Mouse (Mus musculus): ENCODE data around the gene Pde8a. TPM values are rescaled to one million over a fixed set of nuclear protein-coding genes. Genes with fewer than 3 reads are reported as not detected.
A peak's percentile ranks its signal among the peaks of the same experiment; 100 is the strongest.

Pde8a gene
- polyA plus RNA-seq, 1 experiment from 2014 or later, result 3.6 TPM

DNA sequence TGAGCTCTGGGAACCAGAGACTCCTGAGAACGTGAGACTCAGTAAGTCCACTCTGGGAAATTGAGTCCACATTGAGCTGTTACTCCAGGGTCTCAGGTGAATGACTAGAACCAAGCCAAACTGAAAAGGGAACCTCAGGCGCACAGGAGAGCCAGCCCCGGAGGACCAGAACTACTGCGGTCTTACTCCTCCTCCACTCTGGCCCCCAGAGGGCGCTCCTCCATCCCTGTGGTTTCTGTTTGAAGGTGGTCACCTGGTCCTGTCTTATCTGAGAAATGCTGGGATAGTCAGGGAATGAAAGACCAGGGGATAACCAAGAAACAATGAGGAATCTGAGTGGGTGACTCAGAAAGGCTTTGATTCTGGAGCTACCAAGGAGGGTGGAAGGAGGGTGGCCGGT lies 4.5 kb upstream of the Pde8a start:
- Histone ChIP-seq H3K27me3 (replicated peaks; ENCODE audit: control insufficient read depth, insufficient read depth, low read length) (no peaks in the 10 kb centered on the region), H3K4me3 (ENCODE audit: low read depth, low read length) (no peak overlapping the region), H3K4me2 (replicated peaks; ENCODE audit: low read depth) (no peak overlapping the region; the same call in 1 of the 2 replicates), H3K9me3 (ENCODE audit: control insufficient read depth) (no peaks in the 10 kb centered on the region), H3K27ac (ENCODE audit: low read depth, low read length) (no peak overlapping the region), H3K9ac (ENCODE audit: low read depth, low read length) (no peak overlapping the region), H3K36me3 (ENCODE audit: control insufficient read depth, insufficient read depth) (no peaks in the 10 kb centered on the region), H3K4me1 (replicated peaks; ENCODE audit: control insufficient read depth, insufficient read depth, low read length) (no peaks in the 10 kb centered on the region)
- no peak for ATAC-seq
- WGBS, result 21% methylated on average over 6 of the region's 6 CpGs
- peak; percentile 84 for TF ChIP-seq CTCF (IDR thresholded peaks at IDR 0.05; ENCODE audit: low read depth)

DNA sequence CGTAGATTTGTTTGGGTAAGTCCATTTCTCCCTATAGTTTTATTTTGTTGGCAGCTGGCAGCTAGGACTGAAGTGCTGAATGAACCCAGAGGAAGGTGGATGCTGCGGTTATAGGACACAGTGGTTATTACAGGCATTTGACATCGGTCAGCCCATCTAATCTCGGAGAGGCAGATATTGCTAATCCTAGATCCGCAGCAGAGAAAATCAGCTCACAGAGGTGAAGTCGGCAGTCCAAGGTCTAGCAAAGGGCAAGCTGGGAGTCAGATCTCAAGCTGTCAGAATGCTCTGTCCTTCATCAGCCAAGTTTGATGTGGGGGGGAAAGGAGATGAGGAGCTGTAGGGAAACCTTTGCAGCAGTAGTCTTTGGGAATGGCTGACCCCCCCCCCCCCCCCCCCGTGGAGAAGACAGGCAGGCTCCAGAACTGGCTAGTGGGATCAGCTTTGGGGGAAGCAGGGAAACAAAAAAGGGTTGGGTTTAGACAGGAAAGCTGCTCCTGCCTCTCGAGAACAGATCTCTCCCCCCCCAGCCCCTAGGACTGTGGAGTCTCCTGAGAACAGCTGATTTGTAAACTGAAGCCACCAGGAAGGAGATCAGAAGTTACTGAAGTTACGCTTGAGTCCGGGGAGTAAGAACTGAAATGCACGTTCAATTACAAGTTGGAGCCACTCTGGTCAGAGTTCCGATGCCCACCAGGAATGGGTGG lies 3.3 kb upstream of the Pde8a start:
- Histone ChIP-seq H3K27me3 (replicated peaks; ENCODE audit: control insufficient read depth, insufficient read depth, low read length) (no peaks in the 10 kb centered on the region), H3K4me3 (ENCODE audit: low read depth, low read length) (no peak overlapping the region), H3K9ac (ENCODE audit: low read depth, low read length) (no peak overlapping the region), H3K27ac (ENCODE audit: low read depth, low read length) (no peak overlapping the region), H3K4me1 (replicated peaks; ENCODE audit: control insufficient read depth, insufficient read depth, low read length) (no peaks in the 10 kb centered on the region), H3K4me2 (replicated peaks; ENCODE audit: low read depth) (no peak overlapping the region), H3K36me3 (ENCODE audit: control insufficient read depth, insufficient read depth) (no peaks in the 10 kb centered on the region), H3K9me3 (ENCODE audit: control insufficient read depth) (no peaks in the 10 kb centered on the region)
- no peak for ATAC-seq
- 49% methylated on average over 11 of the region's 12 CpGs for WGBS
- no peak for TF ChIP-seq CTCF (IDR thresholded peaks at IDR 0.05; ENCODE audit: low read depth)

DNA sequence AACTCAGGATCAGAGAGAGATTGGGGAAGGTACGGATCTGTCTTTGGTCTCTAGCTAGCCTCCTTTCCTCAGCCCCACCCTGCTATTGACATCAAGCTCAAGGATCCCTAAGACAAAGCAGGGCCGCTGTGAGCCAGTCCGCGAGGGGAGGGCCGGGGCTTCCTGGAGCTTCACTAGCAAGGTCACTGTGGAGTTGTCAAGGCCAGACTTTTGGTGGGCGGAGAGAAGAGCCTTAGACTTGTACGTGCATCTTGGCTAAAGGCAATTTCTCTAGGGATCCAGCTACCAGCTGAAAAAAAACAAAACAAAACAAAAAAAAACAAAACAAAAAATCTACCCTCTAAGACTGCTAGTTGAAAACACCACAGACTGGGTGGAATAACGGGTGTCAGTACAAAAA lies 1.6 kb upstream of the Pde8a start:
- Histone ChIP-seq H3K27me3 (replicated peaks; ENCODE audit: control insufficient read depth, insufficient read depth, low read length) (no peaks in the 10 kb centered on the region), H3K9me3 (ENCODE audit: control insufficient read depth) (no peaks in the 10 kb centered on the region), H3K9ac (ENCODE audit: low read depth, low read length) (no peak overlapping the region), H3K4me3 (ENCODE audit: low read depth, low read length) (peak overlapping the region; percentile 65), H3K4me1 (replicated peaks; ENCODE audit: control insufficient read depth, insufficient read depth, low read length) (no peaks in the 10 kb centered on the region), H3K4me2 (replicated peaks; ENCODE audit: low read depth) (peak overlapping the region; percentile 80), H3K27ac (ENCODE audit: low read depth, low read length) (no peak overlapping the region), H3K36me3 (ENCODE audit: control insufficient read depth, insufficient read depth) (no peaks in the 10 kb centered on the region)
- no peak for ATAC-seq
- no peak for TF ChIP-seq CTCF (IDR thresholded peaks at IDR 0.05; ENCODE audit: low read depth)
- WGBS, result 14% methylated on average over 8 of the region's 8 CpGs

DNA sequence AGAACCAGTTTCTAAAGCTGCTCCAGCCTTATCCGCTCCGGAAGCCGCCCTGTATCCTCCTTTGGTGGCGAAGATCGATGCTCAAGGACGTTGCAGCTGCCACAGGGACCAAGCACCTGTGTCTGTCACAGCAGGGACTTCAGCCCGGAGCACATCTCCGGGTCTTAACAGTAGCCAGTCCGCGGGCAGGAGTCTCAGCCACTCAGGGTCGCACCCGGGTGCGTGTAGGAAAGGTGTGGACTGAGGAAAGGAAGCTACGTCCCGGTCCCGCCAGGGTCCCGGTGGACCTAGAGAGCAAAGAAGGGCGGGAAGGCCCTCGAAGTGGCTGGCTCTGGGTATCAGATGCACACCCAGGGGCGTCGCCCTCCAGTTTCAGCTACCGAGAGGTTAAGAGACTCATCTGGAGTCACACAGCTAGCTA lies 1.1 kb upstream of the Pde8a start:
- Histone ChIP-seq H3K36me3 (ENCODE audit: control insufficient read depth, insufficient read depth) (no peaks in the 10 kb centered on the region), H3K4me2 (replicated peaks; ENCODE audit: low read depth) (peak overlapping the region; percentile 80), H3K9ac (ENCODE audit: low read depth, low read length) (peak overlapping the region; percentile 58; the same call in 1 of the 2 replicates), H3K4me1 (replicated peaks; ENCODE audit: control insufficient read depth, insufficient read depth, low read length) (no peaks in the 10 kb centered on the region), H3K27me3 (replicated peaks; ENCODE audit: control insufficient read depth, insufficient read depth, low read length) (no peaks in the 10 kb centered on the region), H3K27ac (ENCODE audit: low read depth, low read length) (peak overlapping the region; percentile 85), H3K9me3 (ENCODE audit: control insufficient read depth) (no peaks in the 10 kb centered on the region), H3K4me3 (ENCODE audit: low read depth, low read length) (peak overlapping the region; percentile 65)
- no peak for TF ChIP-seq CTCF (IDR thresholded peaks at IDR 0.05; ENCODE audit: low read depth)
- ATAC-seq, result peak; percentile 35
- 1% methylated on average over 22 of the region's 22 CpGs for WGBS

DNA sequence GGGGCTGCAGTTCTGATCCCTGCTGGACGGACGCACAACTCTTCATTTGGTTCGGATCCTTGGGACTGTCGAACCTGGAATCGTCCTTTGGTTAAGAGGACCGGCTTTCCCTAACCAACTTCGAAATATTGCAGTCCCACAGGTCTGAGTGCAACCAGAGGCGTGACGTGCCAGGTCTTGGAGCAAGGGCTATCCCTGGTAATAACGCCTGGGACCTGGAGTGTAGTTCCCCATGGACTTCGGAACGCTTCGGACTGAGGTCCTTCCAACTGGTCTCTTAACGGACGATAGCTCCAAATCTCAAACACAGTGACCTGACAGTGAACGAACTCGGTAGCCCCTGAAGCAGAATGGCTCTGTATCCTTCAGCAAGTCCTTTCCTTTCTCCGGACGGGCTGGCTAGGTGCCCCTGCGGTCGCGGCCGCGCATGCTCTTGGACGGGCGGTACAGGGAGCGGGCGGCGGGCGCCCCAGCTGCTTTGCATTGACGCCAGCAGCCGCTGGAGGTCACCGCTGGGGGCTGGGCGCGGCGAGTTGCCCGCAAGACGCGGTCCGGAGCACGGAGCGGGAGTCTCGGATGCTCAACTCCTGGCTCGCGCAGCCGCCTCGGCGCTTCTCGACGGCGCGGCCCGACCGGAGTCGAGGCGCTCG lies 574 bp upstream of the Pde8a start:
- H3K27ac ChIP-seq (ENCODE audit: low read depth, low read length), result peak overlapping the region; percentile 85
- under 1% methylated on average over 57 of the region's 57 CpGs for WGBS
- H3K9ac ChIP-seq (ENCODE audit: low read depth, low read length), result peak overlapping the region; percentile 58
- peak overlapping the region; percentile 80 for H3K4me2 ChIP-seq (replicated peaks; ENCODE audit: low read depth)
- no peaks in the 10 kb centered on the region for H3K9me3 ChIP-seq (ENCODE audit: control insufficient read depth)
- H3K27me3 ChIP-seq (replicated peaks; ENCODE audit: control insufficient read depth, insufficient read depth, low read length), result no peaks in the 10 kb centered on the region
- TF ChIP-seq CTCF (IDR thresholded peaks at IDR 0.05; ENCODE audit: low read depth), result peak; percentile 67
- H3K4me3 ChIP-seq (ENCODE audit: low read depth, low read length), result peak overlapping the region; percentile 65
- ATAC-seq, result peak; percentile 88
- no peaks in the 10 kb centered on the region for H3K4me1 ChIP-seq (replicated peaks; ENCODE audit: control insufficient read depth, insufficient read depth, low read length)
- H3K36me3 ChIP-seq (ENCODE audit: control insufficient read depth, insufficient read depth), result no peaks in the 10 kb centered on the region

DNA sequence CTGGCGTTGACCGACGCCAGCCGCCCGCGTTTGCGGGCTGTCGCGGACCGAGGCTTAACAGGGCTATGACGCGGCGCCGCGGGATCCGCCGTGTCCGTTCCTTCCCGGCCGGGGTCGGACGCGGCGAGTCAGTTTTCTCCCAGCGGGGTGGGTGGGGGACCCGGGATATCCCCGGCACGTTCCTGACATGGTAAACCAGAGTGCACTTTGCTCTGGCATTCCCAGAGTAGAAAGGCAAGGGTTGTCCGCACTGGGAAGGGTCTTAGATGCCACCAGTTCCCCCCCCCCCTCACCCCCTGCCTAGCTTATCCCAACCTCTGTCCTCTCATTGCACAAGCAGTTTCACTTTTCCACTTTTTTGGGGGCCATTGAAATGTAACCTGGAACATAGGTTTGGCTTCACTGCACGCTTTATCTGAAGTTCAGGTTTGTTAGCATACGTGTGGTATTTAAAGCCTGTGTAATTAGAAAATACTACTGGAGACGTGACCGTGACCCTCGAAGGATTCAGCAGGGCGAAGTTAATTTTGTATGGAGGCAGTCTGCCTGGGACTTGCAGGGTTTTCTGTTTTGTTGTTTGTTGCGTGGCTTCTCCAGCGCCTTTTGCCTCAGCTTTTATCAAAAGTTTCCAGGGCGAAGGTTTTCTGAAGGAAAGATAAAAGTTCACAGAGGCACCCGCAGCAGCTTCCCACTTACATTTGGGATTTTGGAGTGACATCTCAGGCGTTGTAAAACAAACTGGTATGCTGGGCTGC lies 934 bp downstream of the Pde8a start:
- no peaks in the 10 kb centered on the region for H3K36me3 ChIP-seq (ENCODE audit: control insufficient read depth, insufficient read depth)
- H3K4me3 ChIP-seq (ENCODE audit: low read depth, low read length), result peak overlapping the region; percentile 65
- no peaks in the 10 kb centered on the region for H3K9me3 ChIP-seq (ENCODE audit: control insufficient read depth)
- H3K4me1 ChIP-seq (replicated peaks; ENCODE audit: control insufficient read depth, insufficient read depth, low read length), result no peaks in the 10 kb centered on the region; the same call in 1 of the 2 replicates
- no peaks in the 10 kb centered on the region for H3K27me3 ChIP-seq (replicated peaks; ENCODE audit: control insufficient read depth, insufficient read depth, low read length)
- peak overlapping the region; percentile 80 for H3K4me2 ChIP-seq (replicated peaks; ENCODE audit: low read depth)
- ATAC-seq, result no peak
- no peak for TF ChIP-seq CTCF (IDR thresholded peaks at IDR 0.05; ENCODE audit: low read depth)
- peak overlapping the region; percentile 85; the same call in 1 of the 2 replicates for H3K27ac ChIP-seq (ENCODE audit: low read depth, low read length)
- peak overlapping the region; percentile 58; the same call in 1 of the 2 replicates for H3K9ac ChIP-seq (ENCODE audit: low read depth, low read length)
- WGBS, result 9% methylated on average over 38 of the region's 40 CpGs

All from intestine, postnatal 0 days (tissue).